In the genomic region with DNA sequence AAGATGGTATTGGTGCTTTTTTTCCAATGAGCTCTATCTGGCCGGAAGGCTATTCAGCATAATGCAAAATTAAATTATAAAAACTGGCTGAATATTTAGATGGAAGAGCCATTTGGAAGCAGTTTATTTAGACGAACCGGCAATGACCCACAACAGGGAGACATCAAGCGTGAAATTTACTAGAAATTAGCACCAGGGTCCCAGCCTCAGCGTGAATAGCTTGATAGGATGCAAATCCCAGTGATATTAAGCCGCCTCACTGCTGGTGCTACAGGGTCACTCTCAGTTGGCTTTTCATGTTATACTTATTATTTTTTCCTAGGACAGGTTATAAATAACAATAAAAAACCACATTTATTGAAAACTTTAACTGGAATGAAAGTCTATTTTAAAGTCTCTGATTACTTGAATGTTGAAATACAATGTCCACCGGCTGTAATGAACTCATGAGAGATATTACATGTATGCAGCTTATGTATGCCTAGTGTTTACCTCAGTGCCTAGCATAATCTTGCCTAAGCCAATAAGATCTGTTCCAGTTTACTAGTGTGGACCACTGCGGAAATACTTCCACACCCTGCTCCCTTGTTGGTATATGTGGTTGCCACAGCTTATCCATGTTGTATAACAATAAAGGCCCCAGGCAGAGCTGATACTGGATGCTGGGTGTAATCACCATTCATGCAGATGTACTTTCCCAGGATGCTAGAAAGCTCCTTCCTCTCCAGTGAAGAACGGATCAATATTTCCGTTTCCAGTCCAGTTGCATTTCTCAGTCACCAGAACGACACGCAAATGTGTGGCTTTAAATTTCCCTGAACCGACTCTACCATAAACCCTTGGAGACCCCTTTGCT, we compare ENCODE assay signal across 15 mouse cellular contexts.
A peak's percentile ranks its signal among the peaks of the same experiment; 100 is the strongest.
DNase-seq lines count a peak whose midpoint lies in the region; ATAC-seq lines count a peak whose summit lies in the region.
"Had no signal": no experiment of that assay in that cellular context is flagged by ENCODE, and none has a peak within 500 bp of the region (broad histone marks: within the 10 kb centered on the region; RNA-seq: fewer than 3 reads in every experiment).

No protein-coding gene starts in this region.

- H3K27me3 ChIP-seq in intestine, embryonic 16.5 days (replicated peaks; ENCODE audit: control insufficient read depth, insufficient read depth, low read length), result no peaks in the 10 kb centered on the region
- no peaks in the 10 kb centered on the region for H3K27me3 ChIP-seq in intestine, embryonic 15.5 days (replicated peaks)
- no peaks in the 10 kb centered on the region for H3K27me3 ChIP-seq in hindbrain, embryonic 12.5 days
- H3K27me3 ChIP-seq in midbrain, embryonic 12.5 days, result no peaks in the 10 kb centered on the region

- WGBS in intestine, embryonic 16.5 days, result 80% methylated on average over 13 of the region's 13 CpGs
- 83% methylated on average over 13 of the region's 13 CpGs for WGBS in intestine, embryonic 15.5 days
- WGBS in hindbrain, embryonic 12.5 days, result 59% methylated on average over 13 of the region's 13 CpGs
- WGBS in midbrain, embryonic 12.5 days, result 38% methylated on average over 13 of the region's 13 CpGs

- H3K9ac ChIP-seq in intestine, embryonic 16.5 days (ENCODE audit: low read depth, low read length), result no peak overlapping the region
- H3K9ac ChIP-seq in intestine, embryonic 15.5 days, result no peak overlapping the region
- H3K9ac ChIP-seq in hindbrain, embryonic 12.5 days, result no peak overlapping the region
- H3K9ac ChIP-seq in midbrain, embryonic 12.5 days (replicated peaks), result no peak overlapping the region
- H3K9ac ChIP-seq: lung, embryonic 14.5 days had no signal

- no peak overlapping the region for H3K4me3 ChIP-seq in intestine, embryonic 16.5 days (ENCODE audit: low read length)
- H3K4me3 ChIP-seq in intestine, embryonic 15.5 days (replicated peaks), result no peak overlapping the region
- no peak overlapping the region for H3K4me3 ChIP-seq in hindbrain, embryonic 12.5 days
- H3K4me3 ChIP-seq in midbrain, embryonic 12.5 days, result no peak overlapping the region
- H3K4me3 ChIP-seq: myocyte had no signal

- peak; percentile 54 for DNase-seq in retina, postnatal 1 day
- DNase-seq in kidney, postnatal 4 days, result no peak
- DNase-seq in layer of hippocampus, adult 9-10 months (ENCODE audit: low spot score), result no peak
- DNase-seq: adrenal gland, postnatal 10 days; cerebellum, adult 2 months; heart, adult 18-20 months; liver; lung, embryonic 14.5 days; thymus, adult 2 months had no signal

- 0 out of 2 replicates have a peak, but pooled peaks cover 2% of the 10 kb centered on the region for H3K36me3 ChIP-seq in intestine, embryonic 16.5 days (ENCODE audit: control insufficient read depth, insufficient read depth, low read length)
- H3K36me3 ChIP-seq in intestine, embryonic 15.5 days, result 0 out of 2 replicates have a peak, but pooled peaks cover 3% of the 10 kb centered on the region
- peaks cover 14% of the 10 kb centered on the region; the same call in 1 of the 2 replicates for H3K36me3 ChIP-seq in hindbrain, embryonic 12.5 days
- H3K36me3 ChIP-seq in midbrain, embryonic 12.5 days, result peaks cover 15% of the 10 kb centered on the region; the same call in 1 of the 2 replicates

- no peaks in the 10 kb centered on the region for H3K4me1 ChIP-seq in intestine, embryonic 16.5 days (ENCODE audit: control insufficient read depth, insufficient read depth, low read length)
- H3K4me1 ChIP-seq in intestine, embryonic 15.5 days (replicated peaks), result no peaks in the 10 kb centered on the region
- H3K4me1 ChIP-seq in hindbrain, embryonic 12.5 days, result peaks cover 9% of the 10 kb centered on the region
- peaks cover 18% of the 10 kb centered on the region for H3K4me1 ChIP-seq in midbrain, embryonic 12.5 days

- H3K9me3 ChIP-seq in intestine, embryonic 16.5 days (ENCODE audit: control insufficient read depth, low read length), result no peaks in the 10 kb centered on the region
- H3K9me3 ChIP-seq in intestine, embryonic 15.5 days, result no peaks in the 10 kb centered on the region
- H3K9me3 ChIP-seq in hindbrain, embryonic 12.5 days (replicated peaks), result no peaks in the 10 kb centered on the region
- no peaks in the 10 kb centered on the region for H3K9me3 ChIP-seq in midbrain, embryonic 12.5 days

- ATAC-seq in intestine, embryonic 16.5 days, result peak; percentile 40; the same call in 1 of the 2 replicates
- ATAC-seq in intestine, embryonic 15.5 days, result no peak
- peak; percentile 81 for ATAC-seq in hindbrain, embryonic 12.5 days (ENCODE audit: low FRiP score)
- 0 out of 2 replicates have a peak, but pooled peaks have one; percentile 62 for ATAC-seq in midbrain, embryonic 12.5 days (ENCODE audit: low FRiP score, low read depth)

- no peak overlapping the region for H3K4me2 ChIP-seq in intestine, embryonic 16.5 days (ENCODE audit: low read depth, low read length)
- H3K4me2 ChIP-seq in intestine, embryonic 15.5 days (replicated peaks), result no peak overlapping the region
- H3K4me2 ChIP-seq in hindbrain, embryonic 12.5 days (replicated peaks), result no peak overlapping the region
- 0 out of 2 replicates have a peak overlapping the region, but pooled peaks have one; percentile 9 for H3K4me2 ChIP-seq in midbrain, embryonic 12.5 days (replicated peaks)
- H3K4me2 ChIP-seq: lung, embryonic 14.5 days had no signal

- H3K27ac ChIP-seq in intestine, embryonic 16.5 days (ENCODE audit: low read length), result no peak overlapping the region
- no peak overlapping the region for H3K27ac ChIP-seq in intestine, embryonic 15.5 days
- H3K27ac ChIP-seq in hindbrain, embryonic 12.5 days, result peak overlapping the region; percentile 67
- H3K27ac ChIP-seq in midbrain, embryonic 12.5 days (replicated peaks), result peak overlapping the region; percentile 77
- H3K27ac ChIP-seq: kidney, postnatal 0 days had no signal

Comparison
In these comparisons a context has a peak if more than half of its experiments do, and no peak if none do; other contexts are left out.
1. H3K27ac ChIP-seq: peak in hindbrain, embryonic 12.5 days (single experiment) and midbrain, embryonic 12.5 days (single experiment); none in intestine, embryonic 16.5 days (single experiment) and intestine, embryonic 15.5 days (single experiment).